In genomic region chr11:95749619-95750018, GRCm38 (mm10) we compare ENCODE assay signal across 21 mouse cellular contexts. TPM values are rescaled to one million over a fixed set of nuclear protein-coding genes. Genes with fewer than 3 reads are reported as not detected.
DNase-seq lines count a peak whose midpoint lies in the region; ATAC-seq and TF ChIP-seq lines count a peak whose summit lies in the region.
"Had no signal": no experiment of that assay in that cellular context is flagged by ENCODE, and none has a peak within 500 bp of the region (broad histone marks: within the 10 kb centered on the region; RNA-seq: fewer than 3 reads in every experiment).

No protein-coding gene starts in this region.

- H3K9ac ChIP-seq in MEL (ENCODE audit: control insufficient read depth, low read depth, low read length, poor library complexity, severe bottlenecking): peak overlapping the region; percentile 51
- 0 out of 2 replicates have a peak overlapping the region, but pooled peaks have one; percentile 10 for H3K9ac ChIP-seq in liver, embryonic 12.5 days
- no peak overlapping the region for H3K9ac ChIP-seq in lung, postnatal 0 days (replicated peaks; ENCODE audit: low read depth)
- H3K9ac ChIP-seq: heart, embryonic 15.5 days; midbrain, embryonic 12.5 days had no signal

- TF ChIP-seq POLR2A in MEL (IDR thresholded peaks at IDR 0.05; ENCODE audit: control insufficient read depth in 1 of 2, insufficient read depth in 1 of 2, low read depth in 1 of 2, low read length in 2 of 2, poor library complexity in 1 of 2): peak in 1 of 2 experiments; percentile 48; a peak in 1 of 4 replicates
- TF ChIP-seq POLR2A in bone marrow macrophage, adult 2 months (IDR thresholded peaks at IDR 0.05; ENCODE audit: borderline replicate concordance, low read depth, low read length): no peak

- TF ChIP-seq RAD21 in MEL (IDR thresholded peaks at IDR 0.05; ENCODE audit: low read depth, low read length): peak; percentile 20

- peaks cover 31 to 32% of the 10 kb centered on the region in 2 experiments for H3K36me3 ChIP-seq in MEL (ENCODE audit: control insufficient read depth in 1 of 2, insufficient read depth in 2 of 2, low read length in 2 of 2)
- peaks cover 53% of the 10 kb centered on the region for H3K36me3 ChIP-seq in liver, embryonic 12.5 days
- H3K36me3 ChIP-seq in lung, postnatal 0 days (ENCODE audit: insufficient read depth, low read length): peaks cover 8% of the 10 kb centered on the region; the same call in 1 of the 2 replicates

- H3K4me3 ChIP-seq in MEL (ENCODE audit: control insufficient read depth in 1 of 2, insufficient read depth in 1 of 2, low read depth in 2 of 2, low read length in 2 of 2): peak overlapping the region in 1 of 2 experiments; percentile 4; a peak in 2 of 4 replicates
- peak overlapping the region; percentile 24; the same call in 1 of the 2 replicates for H3K4me3 ChIP-seq in bone marrow macrophage, adult 2 months (ENCODE audit: insufficient read depth, low read length)
- H3K4me3 ChIP-seq in liver, embryonic 12.5 days: no peak overlapping the region
- no peak overlapping the region for H3K4me3 ChIP-seq in left cerebral cortex, adult 2 months
- H3K4me3 ChIP-seq in lung, postnatal 0 days (ENCODE audit: low read depth, low read length): no peak overlapping the region
- H3K4me3 ChIP-seq: embryonic facial prominence, embryonic 10.5 days; heart, adult 2 months; heart, embryonic 15.5 days; limb, embryonic 10.5 days; midbrain, embryonic 12.5 days; myocyte had no signal

- 34% methylated on average over 15 of the region's 15 CpGs for WGBS in liver, embryonic 12.5 days (ENCODE audit: insufficient replicate concordance)
- 82% methylated on average over 15 of the region's 15 CpGs for WGBS in lung, postnatal 0 days

- H3K4me2 ChIP-seq in liver, embryonic 12.5 days: no peak overlapping the region
- H3K4me2 ChIP-seq in lung, postnatal 0 days (replicated peaks; ENCODE audit: low read depth, low read length): no peak overlapping the region
- H3K4me2 ChIP-seq: heart, embryonic 15.5 days; midbrain, embryonic 12.5 days had no signal

- peaks cover 23 to 27% of the 10 kb centered on the region in 2 experiments for H3K4me1 ChIP-seq in MEL (ENCODE audit: control insufficient read depth in 1 of 2, insufficient read depth in 2 of 2, low read length in 2 of 2)
- peaks cover 24% of the 10 kb centered on the region for H3K4me1 ChIP-seq in bone marrow macrophage, adult 2 months (ENCODE audit: control insufficient read depth, insufficient read depth, low read length)
- H3K4me1 ChIP-seq in liver, embryonic 12.5 days: peaks cover 36% of the 10 kb centered on the region
- H3K4me1 ChIP-seq in lung, postnatal 0 days (ENCODE audit: insufficient read depth, low read depth, low read length): no peaks in the 10 kb centered on the region
- H3K4me1 ChIP-seq: embryonic facial prominence, embryonic 10.5 days; limb, embryonic 10.5 days; midbrain, embryonic 12.5 days had no signal

- ATAC-seq in liver, embryonic 12.5 days: no peak
- ATAC-seq in megakaryocyte progenitor cell, adult 5-6 weeks (replicated peaks; ENCODE audit: poor library complexity): peak; percentile 71
- ATAC-seq in lung, postnatal 0 days: no peak
- ATAC-seq: activated CD4-positive, CD25-positive, alpha-beta regulatory T cell, adult 4 months had no signal

- peak overlapping the region; percentile 68 for H3K27ac ChIP-seq in MEL (ENCODE audit: control insufficient read depth, low read depth, low read length)
- H3K27ac ChIP-seq in bone marrow macrophage, adult 2 months (ENCODE audit: insufficient read depth, low read depth, low read length): peak overlapping the region; percentile 87
- peak overlapping the region; percentile 10; the same call in 1 of the 2 replicates for H3K27ac ChIP-seq in liver, embryonic 12.5 days
- no peak overlapping the region for H3K27ac ChIP-seq in left cerebral cortex, adult 2 months
- H3K27ac ChIP-seq in lung, postnatal 0 days (ENCODE audit: low read length): no peak overlapping the region
- H3K27ac ChIP-seq: embryonic facial prominence, embryonic 10.5 days; heart, adult 2 months; heart, embryonic 15.5 days; limb, embryonic 10.5 days; midbrain, embryonic 12.5 days had no signal

- intact Hi-C loops in left cerebral cortex, adult 2 months (cut with DNase I): loop anchor here (5.0 kb wide), 1 partner anchor 37 kb away; the partner anchor contains the start of gene Zfp652

- H3K27me3 ChIP-seq in MEL (ENCODE audit: control insufficient read depth in 1 of 2, insufficient read depth in 2 of 2, low read length in 2 of 2): no peaks in the 10 kb centered on the region
- H3K27me3 ChIP-seq in liver, embryonic 12.5 days (replicated peaks): no peaks in the 10 kb centered on the region
- no peaks in the 10 kb centered on the region for H3K27me3 ChIP-seq in lung, postnatal 0 days (replicated peaks; ENCODE audit: insufficient read depth, low read length)
- H3K27me3 ChIP-seq: heart, embryonic 15.5 days; midbrain, embryonic 12.5 days had no signal

- peak in 2 of 3 experiments; percentile 28 to 37; a peak in 3 of 6 replicates for TF ChIP-seq CTCF in MEL (IDR thresholded peaks at IDR 0.05 in 2 of 3, conservative IDR thresholded peaks at IDR 0.05 in 1 of 3; ENCODE audit: control insufficient read depth in 1 of 3, insufficient read depth in 1 of 3, low read depth in 2 of 3, low read length in 3 of 3, poor library complexity in 1 of 3, severe bottlenecking in 1 of 3)
- TF ChIP-seq CTCF in bone marrow macrophage, adult 2 months (IDR thresholded peaks at IDR 0.05; ENCODE audit: low read depth, low read length): no peak
- TF ChIP-seq CTCF in left cerebral cortex, adult 2 months (IDR thresholded peaks at IDR 0.05): no peak
- no peak for TF ChIP-seq CTCF in lung, postnatal 0 days (IDR thresholded peaks at IDR 0.05)

- TF ChIP-seq EP300 in MEL (IDR thresholded peaks at IDR 0.05; ENCODE audit: low read depth in 1 of 2, low read length in 2 of 2): peak; percentile 48 to 68
- no peak for TF ChIP-seq EP300 in lung, postnatal 0 days (IDR thresholded peaks at IDR 0.05)

- DNase-seq in MEL (ENCODE audit: low read depth, low spot score): peak; percentile 90
- DNase-seq in left cerebral cortex, adult 2 months (ENCODE audit: extremely low spot score in 1 of 2, low spot score in 2 of 2): no peak
- DNase-seq in lung, postnatal 0 days (ENCODE audit: low spot score): no peak
- no peak for DNase-seq in kidney, adult 18-20 months
- DNase-seq: adrenal gland, postnatal 10 days; cerebellum, adult 18-20 months; cerebellum, postnatal 25 days; kidney, adult 2 months; kidney, postnatal 10 days; lung, adult 18-20 months; right cerebral cortex, postnatal 25 days had no signal

- no peaks in the 10 kb centered on the region for H3K9me3 ChIP-seq in MEL (replicated peaks; ENCODE audit: insufficient read depth, low read length)
- H3K9me3 ChIP-seq in liver, embryonic 12.5 days (replicated peaks): no peaks in the 10 kb centered on the region
- H3K9me3 ChIP-seq in lung, postnatal 0 days (ENCODE audit: low read length): no peaks in the 10 kb centered on the region
- H3K9me3 ChIP-seq: embryonic facial prominence, embryonic 10.5 days; heart, embryonic 15.5 days; limb, embryonic 10.5 days; midbrain, embryonic 12.5 days had no signal

- peaks cover 24% of the 10 kb centered on the region for H3K79me2 ChIP-seq in MEL (ENCODE audit: control insufficient read depth, insufficient read depth, low read length, poor library complexity)

TF ChIP-seq in MEL, 35 proteins besides CTCF, POLR2A, EP300 and RAD21 (continues in another document):
- no peak for TF ChIP-seq ZNF384 (IDR thresholded peaks at IDR 0.05; ENCODE audit: low read depth, low read length)
- TF ChIP-seq POLR2AphosphoS5 (IDR thresholded peaks at IDR 0.05; ENCODE audit: borderline replicate concordance, low read depth, low read length): no peak
- TF ChIP-seq JUND (IDR thresholded peaks at IDR 0.05; ENCODE audit: low read depth, low read length): 0 out of 2 replicates have a peak, but pooled peaks have one; percentile 30
- peak; percentile 72; the same call in 1 of the 2 replicates for TF ChIP-seq MXI1 (IDR thresholded peaks at IDR 0.05; ENCODE audit: low read depth, low read length)
- TF ChIP-seq GATA1 (IDR thresholded peaks at IDR 0.05; ENCODE audit: low read depth, low read length): peak; percentile 67
- TF ChIP-seq USF1 (IDR thresholded peaks at IDR 0.05; ENCODE audit: low read depth, low read length): no peak
- peak; percentile 34; the same call in 1 of the 2 replicates for TF ChIP-seq KAT2A (conservative IDR thresholded peaks at IDR 0.05; ENCODE audit: low read depth, low read length)
- TF ChIP-seq E2F4 (IDR thresholded peaks at IDR 0.05; ENCODE audit: borderline replicate concordance, low read depth, low read length): no peak
- peak; percentile 26; the same call in 1 of the 2 replicates for TF ChIP-seq ETS1 (IDR thresholded peaks at IDR 0.05; ENCODE audit: low read depth, low read length)
- TF ChIP-seq MAX (IDR thresholded peaks at IDR 0.05; ENCODE audit: low read length): peak; percentile 74
- no peak for TF ChIP-seq MYB (IDR thresholded peaks at IDR 0.05; ENCODE audit: low read depth, low read length)
- TF ChIP-seq UBTF (IDR thresholded peaks at IDR 0.05; ENCODE audit: borderline replicate concordance, insufficient read depth, low read depth, low read length): peak; percentile 96; the same call in 1 of the 2 replicates

RNA-seq across cellular contexts. Expression of gene B130006D01Rik, which starts 26.2 kb away (rescaled TPM):
- 0.59 and 0.73 TPM in 2 replicates for total RNA-seq in MEL (2012; rRNA removed)
- under 1 TPM in 1 of 2 experiments, not detected in 1; 0.11 TPM for polyA plus RNA-seq in MEL (2012; ENCODE audit: insufficient read depth in 1 of 2, insufficient read length in 2 of 2, low read depth in 1 of 2, low replicate concordance in 2 of 2, missing spikeins in 1 of 2)
- polyA plus RNA-seq in bone marrow macrophage, adult 2 months (2012; ENCODE audit: insufficient read depth, insufficient read length, missing spikeins): 1.6 and 2.1 TPM in 2 replicates
- 0.62 and 0.65 TPM in 2 replicates for polyA plus RNA-seq in liver, embryonic 12.5 days (2016; fragmentation: Nextera tagmentation; extraction: Ambion mirVana)
- total RNA-seq in megakaryocyte progenitor cell, adult 5-6 weeks (2015): 2.1 and 2.5 TPM in 2 replicates
- 1.2 and 1.9 TPM in 2 replicates for total RNA-seq in megakaryocyte progenitor cell, adult 5-6 weeks (2017)
- 1 to 10 TPM; 1.2 TPM for total RNA-seq in left cerebral cortex, adult 2 months (2021)
- polyA plus RNA-seq in lung, postnatal 0 days (2015; fragmentation: Nextera tagmentation; extraction: Ambion mirVana): 0.42 and 0.61 TPM in 2 replicates

RNA-seq across cellular contexts. Expression of gene Zfp652, which starts 37.1 kb away (rescaled TPM):
- total RNA-seq in MEL (2012; rRNA removed): 31.8 and 34.1 TPM in 2 replicates
- polyA plus RNA-seq in MEL (2012; ENCODE audit: insufficient read depth in 1 of 2, insufficient read length in 2 of 2, low read depth in 1 of 2, low replicate concordance in 2 of 2, missing spikeins in 1 of 2): 10 to 100 TPM; 19.3 to 38.5 TPM
- polyA plus RNA-seq in bone marrow macrophage, adult 2 months (2012; ENCODE audit: insufficient read depth, insufficient read length, missing spikeins): 47.7 and 51.5 TPM in 2 replicates
- 8.9 TPM in 2 replicates for polyA plus RNA-seq in liver, embryonic 12.5 days (2016; fragmentation: Nextera tagmentation; extraction: Ambion mirVana)
- total RNA-seq in megakaryocyte progenitor cell, adult 5-6 weeks (2015): 30.1 and 37.2 TPM in 2 replicates
- total RNA-seq in megakaryocyte progenitor cell, adult 5-6 weeks (2017): 20.9 and 29.1 TPM in 2 replicates
- total RNA-seq in left cerebral cortex, adult 2 months (2021): 10 to 100 TPM; 42.3 to 43.5 TPM
- 18.5 and 19.6 TPM in 2 replicates for polyA plus RNA-seq in lung, postnatal 0 days (2015; fragmentation: Nextera tagmentation; extraction: Ambion mirVana)

Comparison
In these comparisons a context has a peak if more than half of its experiments do, and no peak if none do; other contexts are left out.
1. H3K27ac ChIP-seq: peak in MEL (single experiment), bone marrow macrophage, adult 2 months (single experiment) and liver, embryonic 12.5 days (single experiment); none in left cerebral cortex, adult 2 months (single experiment) and lung, postnatal 0 days (single experiment).
2. CTCF ChIP-seq: peak in MEL (2 of 3); none in bone marrow macrophage, adult 2 months (single experiment), left cerebral cortex, adult 2 months (single experiment) and lung, postnatal 0 days (single experiment).